In genomic region chr5:125766941-125767340, GRCm38 (mm10) we compare ENCODE assay signal across 12 mouse cellular contexts.
DNase-seq lines count a peak whose midpoint lies in the region; ATAC-seq lines count a peak whose summit lies in the region.
"Had no signal": no experiment of that assay in that cellular context is flagged by ENCODE, and none has a peak within 500 bp of the region (broad histone marks: within the 10 kb centered on the region; RNA-seq: fewer than 3 reads in every experiment).

No protein-coding gene starts in this region.

- ATAC-seq in activated CD4-positive, CD25-positive, alpha-beta regulatory T cell, adult 4 months: no peak
- ATAC-seq: intestine, embryonic 15.5 days; liver, postnatal 0 days had no signal

- DNase-seq in cerebellum, adult 8-10 months: peak; percentile 3
- no peak for DNase-seq in cerebellum, adult 11 months
- DNase-seq in layer of hippocampus, adult 11-12 months (ENCODE audit: low spot score): peak; percentile 37
- no peak for DNase-seq in layer of hippocampus, adult 8-10 months (ENCODE audit: low spot score in 2 of 2)
- peak; percentile 54 for DNase-seq in right cerebral cortex, postnatal 14 days
- DNase-seq in right cerebral cortex, adult 18-20 months: no peak
- peak; percentile 69 for DNase-seq in right cerebral cortex, postnatal 4 days
- DNase-seq: liver, postnatal 0 days; lung, postnatal 36 days; thymus, postnatal 4 days had no signal

Comparison
In these comparisons a context has a peak if more than half of its experiments do, and no peak if none do; other contexts are left out.
1. DNase-seq: peak in cerebellum, adult 8-10 months (single experiment), layer of hippocampus, adult 11-12 months (single experiment), right cerebral cortex, postnatal 14 days (single experiment) and right cerebral cortex, postnatal 4 days (single experiment); none in cerebellum, adult 11 months (single experiment), layer of hippocampus, adult 8-10 months (0 of 2) and right cerebral cortex, adult 18-20 months (single experiment).